Mouse (Mus musculus): ENCODE measurements around the gene Mex3a. TPM values are rescaled to one million over a fixed set of nuclear protein-coding genes. Genes with fewer than 3 reads are reported as not detected.
A peak's percentile ranks its signal among the peaks of the same experiment; 100 is the strongest.

Gene Mex3a
- polyA plus RNA-seq, 1 experiment from 2014 or later: 3.3 TPM

GRCm38 (mm10) chr3:88585769-88586168 lies 53.6 kb downstream of the Mex3a start:
- ATAC-seq (ENCODE audit: low FRiP score, low TSS enrichment): no peak
- TF ChIP-seq EP300 (optimal IDR thresholded peaks at IDR 0.05) (no peak), CTCF (IDR thresholded peaks at IDR 0.05; ENCODE audit: low read depth) (no peak)
- Histone ChIP-seq H3K9ac (ENCODE audit: low read length) (no peak overlapping the region), H3K36me3 (ENCODE audit: control insufficient read depth, insufficient read depth, low read length) (peaks cover 21% of the 10 kb centered on the region), H3K9me3 (ENCODE audit: control insufficient read depth, low read length) (no peaks in the 10 kb centered on the region), H3K4me2 (replicated peaks; ENCODE audit: low read depth) (no peak overlapping the region), H3K27ac (replicated peaks) (no peak overlapping the region), H3K27me3 (ENCODE audit: control insufficient read depth, insufficient read depth, low read length) (no peaks in the 10 kb centered on the region), H3K4me3 (ENCODE audit: low read depth, low read length) (no peak overlapping the region), H3K4me1 (replicated peaks; ENCODE audit: control insufficient read depth, insufficient read depth) (no peaks in the 10 kb centered on the region)
- 81% methylated on average over 6 of the region's 6 CpGs for WGBS
- DNase-seq (ENCODE audit: low spot score): no peak

DNA sequence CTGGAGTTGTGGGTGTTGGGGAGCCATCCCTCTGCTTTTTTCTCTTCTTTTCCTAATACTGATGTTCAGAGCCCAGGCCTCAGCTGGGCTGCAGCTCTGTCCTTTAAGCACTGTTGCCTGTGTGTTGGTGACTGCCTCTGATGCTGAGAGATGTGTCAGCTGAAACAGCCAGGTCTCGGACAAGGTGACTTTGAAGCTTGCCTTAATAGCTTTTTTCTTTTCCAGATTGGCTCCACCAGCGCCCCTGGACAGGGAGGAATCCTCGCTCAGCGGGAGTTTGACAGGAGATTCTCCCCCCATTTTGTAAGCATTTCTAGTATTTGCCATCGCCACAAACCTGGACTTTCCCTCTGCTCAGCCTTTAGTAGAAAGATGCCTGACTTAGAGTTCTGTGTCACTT lies 54.4 kb downstream of the Mex3a start:
- TF ChIP-seq CTCF (IDR thresholded peaks at IDR 0.05; ENCODE audit: low read depth): no peak
- ATAC-seq (ENCODE audit: low FRiP score, low TSS enrichment) (no peak), DNase-seq (ENCODE audit: low spot score) (no peak)
- H3K4me2 ChIP-seq (replicated peaks; ENCODE audit: low read depth): no peak overlapping the region
- H3K36me3 ChIP-seq (ENCODE audit: control insufficient read depth, insufficient read depth, low read length): peaks cover 21% of the 10 kb centered on the region
- no peaks in the 10 kb centered on the region for H3K9me3 ChIP-seq (ENCODE audit: control insufficient read depth, low read length)
- H3K27ac ChIP-seq (replicated peaks): no peak overlapping the region
- H3K4me3 ChIP-seq (ENCODE audit: low read depth, low read length): no peak overlapping the region
- no peaks in the 10 kb centered on the region for H3K27me3 ChIP-seq (ENCODE audit: control insufficient read depth, insufficient read depth, low read length)
- H3K4me1 ChIP-seq (replicated peaks; ENCODE audit: control insufficient read depth, insufficient read depth): no peaks in the 10 kb centered on the region
- no peak overlapping the region for H3K9ac ChIP-seq (ENCODE audit: low read length)
- 89% methylated on average over 5 of the region's 5 CpGs for WGBS

- ATAC-seq (ENCODE audit: low FRiP score, low TSS enrichment) (no peak), DNase-seq (ENCODE audit: low spot score) (peak; percentile 22)
- no peaks in the 10 kb centered on the region for H3K27me3 ChIP-seq (ENCODE audit: control insufficient read depth, insufficient read depth, low read length)
- H3K4me2 ChIP-seq (replicated peaks; ENCODE audit: low read depth): no peak overlapping the region
- peaks cover 7% of the 10 kb centered on the region; the same call in 1 of the 2 replicates for H3K4me1 ChIP-seq (replicated peaks; ENCODE audit: control insufficient read depth, insufficient read depth)
- WGBS: 25% methylated on average over 5 of the region's 5 CpGs
- H3K9ac ChIP-seq (ENCODE audit: low read length): no peak overlapping the region
- H3K9me3 ChIP-seq (ENCODE audit: control insufficient read depth, low read length): no peaks in the 10 kb centered on the region
- H3K36me3 ChIP-seq (ENCODE audit: control insufficient read depth, insufficient read depth, low read length): peaks cover 16% of the 10 kb centered on the region
- TF ChIP-seq CTCF (IDR thresholded peaks at IDR 0.05; ENCODE audit: low read depth) (no peak), EP300 (optimal IDR thresholded peaks at IDR 0.05) (no peak)
- H3K27ac ChIP-seq (replicated peaks): no peak overlapping the region
- H3K4me3 ChIP-seq (ENCODE audit: low read depth, low read length): no peak overlapping the region
Measured at GRCm38 (mm10) chr3:88590246-88590645, 58.1 kb downstream of the Mex3a start.

MicroRNAs encoded within 50 kb of the gene (microRNA counts, 519-probe panel; counts per million panel counts)
- microRNA mmu-miR-1905: not detected

Small RNA genes lying within 50 kb of the gene (microRNA-seq; reads per million reads assigned to microRNA genes)
- not detected for gene Mir1905

Other genes starting within 250 kb of the Mex3a start
- gene Gm38392, start 245.2 kb upstream of the Mex3a start, polyA plus RNA-seq (2015; fragmentation: Nextera tagmentation; extraction: Ambion mirVana): 0.36 and 2.0 TPM in 2 replicates
- 9.1 and 9.3 TPM in 2 replicates for gene Tsacc, start 235.4 kb upstream of the Mex3a start, polyA plus RNA-seq (2015; fragmentation: Nextera tagmentation; extraction: Ambion mirVana)
- 230 and 233 TPM in 2 replicates for gene Cct3, start 235.3 kb upstream of the Mex3a start, polyA plus RNA-seq (2015; fragmentation: Nextera tagmentation; extraction: Ambion mirVana)
- gene Glmp, start 207.4 kb upstream of the Mex3a start, polyA plus RNA-seq (2015; fragmentation: Nextera tagmentation; extraction: Ambion mirVana): 161 and 166 TPM in 2 replicates
- gene Tmem79, start 196.2 kb upstream of the Mex3a start, polyA plus RNA-seq (2015; fragmentation: Nextera tagmentation; extraction: Ambion mirVana): 51.9 and 54.1 TPM in 2 replicates
- 15.9 and 19.0 TPM in 2 replicates for gene Smg5, start 196.1 kb upstream of the Mex3a start, polyA plus RNA-seq (2015; fragmentation: Nextera tagmentation; extraction: Ambion mirVana)
- 12.3 and 16.2 TPM in 2 replicates for gene Paqr6, start 167.8 kb upstream of the Mex3a start, polyA plus RNA-seq (2015; fragmentation: Nextera tagmentation; extraction: Ambion mirVana)
- 199 and 225 TPM in 2 replicates for gene Bglap3, start 159.7 kb upstream of the Mex3a start, polyA plus RNA-seq (2015; fragmentation: Nextera tagmentation; extraction: Ambion mirVana)
- gene Bglap2, start 153.7 kb upstream of the Mex3a start, polyA plus RNA-seq (2015; fragmentation: Nextera tagmentation; extraction: Ambion mirVana): 20.1 and 24.9 TPM in 2 replicates
- 0.64 TPM in 1 of 2 replicates, not detected in the other for gene Bglap, start 147.9 kb upstream of the Mex3a start, polyA plus RNA-seq (2015; fragmentation: Nextera tagmentation; extraction: Ambion mirVana)
- 55.6 and 58.1 TPM in 2 replicates for gene Pmf1, start 122.1 kb upstream of the Mex3a start, polyA plus RNA-seq (2015; fragmentation: Nextera tagmentation; extraction: Ambion mirVana)
- 9.7 and 9.8 TPM in 2 replicates for gene Slc25a44, start 107.3 kb upstream of the Mex3a start, polyA plus RNA-seq (2015; fragmentation: Nextera tagmentation; extraction: Ambion mirVana)
- 27.9 and 32.7 TPM in 2 replicates for gene Sema4a, start 71.2 kb upstream of the Mex3a start, polyA plus RNA-seq (2015; fragmentation: Nextera tagmentation; extraction: Ambion mirVana)
- gene Lmna, start 22.4 kb upstream of the Mex3a start, polyA plus RNA-seq (2015; fragmentation: Nextera tagmentation; extraction: Ambion mirVana): 250 and 267 TPM in 2 replicates
- gene Rab25, start 15.9 kb downstream of the Mex3a start, polyA plus RNA-seq (2015; fragmentation: Nextera tagmentation; extraction: Ambion mirVana): 252 and 271 TPM in 2 replicates
- gene Lamtor2, start 20.7 kb downstream of the Mex3a start, polyA plus RNA-seq (2015; fragmentation: Nextera tagmentation; extraction: Ambion mirVana): 154 and 157 TPM in 2 replicates
- gene Ubqln4, start 21.4 kb downstream of the Mex3a start, polyA plus RNA-seq (2015; fragmentation: Nextera tagmentation; extraction: Ambion mirVana): 19.5 and 21.8 TPM in 2 replicates
- gene Ssr2, start 43.5 kb downstream of the Mex3a start, polyA plus RNA-seq (2015; fragmentation: Nextera tagmentation; extraction: Ambion mirVana): 257 and 271 TPM in 2 replicates
- gene Arhgef2, start 73.6 kb downstream of the Mex3a start, polyA plus RNA-seq (2015; fragmentation: Nextera tagmentation; extraction: Ambion mirVana): 29.0 and 33.0 TPM in 2 replicates
- 0.07 TPM in 1 of 2 replicates, not detected in the other for gene Rxfp4, start 120.7 kb downstream of the Mex3a start, polyA plus RNA-seq (2015; fragmentation: Nextera tagmentation; extraction: Ambion mirVana)
- gene Khdc4, start 153.4 kb downstream of the Mex3a start, polyA plus RNA-seq (2015; fragmentation: Nextera tagmentation; extraction: Ambion mirVana): 38.1 and 45.9 TPM in 2 replicates
- 85.5 and 86.9 TPM in 2 replicates for gene Rit1, start 184.4 kb downstream of the Mex3a start, polyA plus RNA-seq (2015; fragmentation: Nextera tagmentation; extraction: Ambion mirVana)
- gene Syt11, start 242.8 kb downstream of the Mex3a start, polyA plus RNA-seq (2015; fragmentation: Nextera tagmentation; extraction: Ambion mirVana): 9.6 and 10.1 TPM in 2 replicates

Measured in stomach, postnatal 0 days (tissue).